10 mouse cellular contexts compared by ENCODE assay signal in the genomic region with DNA sequence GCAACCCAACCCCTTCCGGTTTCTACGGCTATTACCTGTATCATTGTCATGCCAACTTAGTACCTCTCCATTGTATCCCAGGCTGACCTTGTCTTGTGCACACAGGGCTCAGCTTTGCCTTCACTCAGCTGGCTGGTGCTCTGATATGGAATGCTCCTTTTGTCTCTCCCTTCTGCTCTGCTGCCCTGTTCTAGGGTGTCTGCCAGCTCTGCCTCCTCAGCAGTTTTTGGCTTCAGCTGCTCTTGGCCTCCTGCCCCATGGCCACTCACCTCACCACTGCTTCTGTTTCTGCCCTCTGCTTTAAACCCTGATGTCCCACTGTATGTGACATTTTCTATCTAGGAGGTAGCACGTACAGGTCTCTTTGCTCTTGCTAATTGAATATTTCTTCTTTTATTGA.
DNase-seq lines count a peak whose midpoint lies in the region; ATAC-seq lines count a peak whose summit lies in the region.
"Had no signal": no experiment of that assay in that cellular context is flagged by ENCODE, and none has a peak within 500 bp of the region (broad histone marks: within the 10 kb centered on the region; RNA-seq: fewer than 3 reads in every experiment).

No protein-coding gene starts in this region.

- no peaks in the 10 kb centered on the region for H3K9me3 ChIP-seq in kidney, embryonic 15.5 days (replicated peaks)
- H3K9me3 ChIP-seq: embryonic facial prominence, embryonic 13.5 days; megakaryocyte, embryonic 14.5 days had no signal

- 87% methylated on average over 3 of the region's 3 CpGs for WGBS in kidney, embryonic 15.5 days

- H3K4me1 ChIP-seq in kidney, embryonic 15.5 days = no peaks in the 10 kb centered on the region
- H3K4me1 ChIP-seq: embryonic facial prominence, embryonic 13.5 days; megakaryocyte, embryonic 14.5 days had no signal

- H3K27me3 ChIP-seq in kidney, embryonic 15.5 days = no peaks in the 10 kb centered on the region
- H3K27me3 ChIP-seq: embryonic facial prominence, embryonic 13.5 days; megakaryocyte, embryonic 14.5 days had no signal

- H3K4me2 ChIP-seq in kidney, embryonic 15.5 days = no peak overlapping the region
- H3K4me2 ChIP-seq: embryonic facial prominence, embryonic 13.5 days had no signal

- H3K36me3 ChIP-seq in kidney, embryonic 15.5 days = no peaks in the 10 kb centered on the region
- H3K36me3 ChIP-seq: embryonic facial prominence, embryonic 13.5 days had no signal

- H3K27ac ChIP-seq in kidney, embryonic 15.5 days = no peak overlapping the region
- H3K27ac ChIP-seq: embryonic facial prominence, embryonic 13.5 days had no signal

- H3K9ac ChIP-seq in kidney, embryonic 15.5 days = no peak overlapping the region
- H3K9ac ChIP-seq: embryonic facial prominence, embryonic 13.5 days had no signal

- ATAC-seq in kidney, embryonic 15.5 days (replicated peaks; ENCODE audit: low FRiP score) = no peak

- peak; percentile 8 for DNase-seq in kidney, postnatal 14 days
- DNase-seq in R1 (ENCODE audit: low read depth, low spot score) = peak; percentile 23
- DNase-seq in adrenal gland, postnatal 36 days = peak; percentile 84 to 87
- peak; percentile 50 to 73 for DNase-seq in heart, adult 9 months (ENCODE audit: low spot score in 2 of 2)
- DNase-seq in lung, postnatal 25 days (ENCODE audit: low spot score) = no peak
- no peak for DNase-seq in thymus, postnatal 36 days
- no peak for DNase-seq in spleen, adult 18-20 months

- H3K4me3 ChIP-seq in kidney, embryonic 15.5 days (replicated peaks) = no peak overlapping the region
- H3K4me3 ChIP-seq: embryonic facial prominence, embryonic 13.5 days; megakaryocyte, embryonic 14.5 days had no signal

Comparison
In these comparisons a context has a peak if more than half of its experiments do, and no peak if none do; other contexts are left out.
1. DNase-seq: peak in kidney, postnatal 14 days (single experiment), R1 (single experiment), adrenal gland, postnatal 36 days (2 of 2) and heart, adult 9 months (2 of 2); none in lung, postnatal 25 days (single experiment), thymus, postnatal 36 days (0 of 2) and spleen, adult 18-20 months (0 of 2).